Comparison of ENCODE assay signal across 17 mouse cellular contexts in genomic region chr5:53139566-53139965, GRCm38 (mm10).
DNase-seq lines count a peak whose midpoint lies in the region; ATAC-seq and TF ChIP-seq lines count a peak whose summit lies in the region.
"Had no signal": no experiment of that assay in that cellular context is flagged by ENCODE, and none has a peak within 500 bp of the region (broad histone marks: within the 10 kb centered on the region; RNA-seq: fewer than 3 reads in every experiment).

No protein-coding gene starts in this region.

- 23% methylated on average over 11 of the region's 11 CpGs for WGBS in heart, embryonic 16.5 days
- WGBS in midbrain, embryonic 15.5 days, result 30% methylated on average over 11 of the region's 11 CpGs
- WGBS in midbrain, postnatal 0 days, result 32% methylated on average over 11 of the region's 11 CpGs
- 9% methylated on average over 11 of the region's 11 CpGs for WGBS in forebrain, postnatal 0 days

- H3K4me2 ChIP-seq in heart, embryonic 16.5 days (ENCODE audit: low read depth, low read length), result peak overlapping the region; percentile 27
- H3K4me2 ChIP-seq in midbrain, embryonic 15.5 days, result 0 out of 2 replicates have a peak overlapping the region, but pooled peaks have one; percentile 5
- no peak overlapping the region for H3K4me2 ChIP-seq in midbrain, postnatal 0 days (ENCODE audit: low read depth, low read length, poor library complexity, severe bottlenecking)
- H3K4me2 ChIP-seq in forebrain, postnatal 0 days (ENCODE audit: low read depth), result no peak overlapping the region

- no peak; the same call in 1 of the 2 replicates for ATAC-seq in heart, embryonic 16.5 days (replicated peaks; ENCODE audit: extremely low read depth, insufficient read depth, low FRiP score)
- ATAC-seq in midbrain, embryonic 15.5 days (replicated peaks), result peak; percentile 40
- no peak for ATAC-seq in midbrain, postnatal 0 days (ENCODE audit: low FRiP score)
- peak; percentile 19; the same call in 1 of the 2 replicates for ATAC-seq in forebrain, postnatal 0 days
- ATAC-seq: activated CD4-positive, CD25-positive, alpha-beta regulatory T cell, adult 4 months; lung, postnatal 0 days had no signal

- H3K27me3 ChIP-seq in heart, embryonic 16.5 days (ENCODE audit: control insufficient read depth, insufficient read depth, low read length), result no peaks in the 10 kb centered on the region
- H3K27me3 ChIP-seq in midbrain, embryonic 15.5 days (replicated peaks), result no peaks in the 10 kb centered on the region
- H3K27me3 ChIP-seq in midbrain, postnatal 0 days (ENCODE audit: insufficient read depth, low read length), result no peaks in the 10 kb centered on the region
- no peaks in the 10 kb centered on the region for H3K27me3 ChIP-seq in forebrain, postnatal 0 days (ENCODE audit: insufficient read depth, low read length)

- no peaks in the 10 kb centered on the region for H3K36me3 ChIP-seq in heart, embryonic 16.5 days (ENCODE audit: control insufficient read depth, insufficient read depth)
- H3K36me3 ChIP-seq in midbrain, embryonic 15.5 days (replicated peaks), result no peaks in the 10 kb centered on the region
- H3K36me3 ChIP-seq in midbrain, postnatal 0 days (ENCODE audit: insufficient read depth, low read length), result 0 out of 2 replicates have a peak, but pooled peaks cover 2% of the 10 kb centered on the region
- no peaks in the 10 kb centered on the region; the same call in 1 of the 2 replicates for H3K36me3 ChIP-seq in forebrain, postnatal 0 days (ENCODE audit: insufficient read depth)

- peak; percentile 19 for DNase-seq in cerebellum, adult 8-10 months
- DNase-seq in cerebellum, adult 9-11 months, result no peak
- no peak for DNase-seq in heart, adult 18-20 months
- no peak for DNase-seq in midbrain, postnatal 0 days (ENCODE audit: low spot score)
- DNase-seq in forebrain, postnatal 0 days, result no peak
- no peak for DNase-seq in testis, postnatal 14 days (ENCODE audit: low spot score)
- DNase-seq: kidney, adult 8-10 months; kidney, postnatal 36 days; retina, postnatal 1 day; thymus, postnatal 4 days had no signal

- H3K27ac ChIP-seq in heart, embryonic 16.5 days (ENCODE audit: low read length), result peak overlapping the region; percentile 5; the same call in 1 of the 2 replicates
- 0 out of 2 replicates have a peak overlapping the region, but pooled peaks have one; percentile 13 for H3K27ac ChIP-seq in midbrain, embryonic 15.5 days
- H3K27ac ChIP-seq in midbrain, postnatal 0 days (ENCODE audit: low read depth, low read length), result no peak overlapping the region
- H3K27ac ChIP-seq in forebrain, postnatal 0 days (ENCODE audit: low read depth, low read length), result no peak overlapping the region
- H3K27ac ChIP-seq: liver, embryonic 14.5 days had no signal

- peak overlapping the region; percentile 64 for H3K9ac ChIP-seq in heart, embryonic 16.5 days (ENCODE audit: low read length)
- no peak overlapping the region for H3K9ac ChIP-seq in midbrain, embryonic 15.5 days
- H3K9ac ChIP-seq in midbrain, postnatal 0 days (replicated peaks; ENCODE audit: low read length, poor library complexity, severe bottlenecking), result no peak overlapping the region
- no peak overlapping the region for H3K9ac ChIP-seq in forebrain, postnatal 0 days
- H3K9ac ChIP-seq: liver, embryonic 14.5 days had no signal

- H3K9me3 ChIP-seq in heart, embryonic 16.5 days (replicated peaks; ENCODE audit: control insufficient read depth, low read length), result peaks cover 1% of the 10 kb centered on the region
- H3K9me3 ChIP-seq in midbrain, embryonic 15.5 days, result no peaks in the 10 kb centered on the region
- no peaks in the 10 kb centered on the region for H3K9me3 ChIP-seq in midbrain, postnatal 0 days (ENCODE audit: low read length)
- H3K9me3 ChIP-seq in forebrain, postnatal 0 days (ENCODE audit: low read length), result no peaks in the 10 kb centered on the region

- peaks cover 15% of the 10 kb centered on the region for H3K4me1 ChIP-seq in heart, embryonic 16.5 days (ENCODE audit: control insufficient read depth, insufficient read depth, low read length)
- peaks cover 7% of the 10 kb centered on the region; the same call in 1 of the 2 replicates for H3K4me1 ChIP-seq in midbrain, embryonic 15.5 days
- H3K4me1 ChIP-seq in midbrain, postnatal 0 days (ENCODE audit: insufficient read depth, low read length), result 0 out of 2 replicates have a peak, but pooled peaks cover 3% of the 10 kb centered on the region
- no peaks in the 10 kb centered on the region for H3K4me1 ChIP-seq in forebrain, postnatal 0 days (ENCODE audit: insufficient read depth)

- H3K4me3 ChIP-seq in heart, embryonic 16.5 days (ENCODE audit: low read length), result no peak overlapping the region
- H3K4me3 ChIP-seq in midbrain, embryonic 15.5 days, result no peak overlapping the region
- no peak overlapping the region for H3K4me3 ChIP-seq in midbrain, postnatal 0 days (ENCODE audit: low read depth, low read length)
- H3K4me3 ChIP-seq in forebrain, postnatal 0 days (ENCODE audit: low read depth, low read length), result no peak overlapping the region
- H3K4me3 ChIP-seq: erythroblast, embryonic 14.5 days; myocyte had no signal

- no peak for TF ChIP-seq CTCF in midbrain, postnatal 0 days (IDR thresholded peaks at IDR 0.05)
- no peak for TF ChIP-seq CTCF in forebrain, postnatal 0 days (IDR thresholded peaks at IDR 0.05; ENCODE audit: low read depth)

Comparison
In these comparisons a context has a peak if more than half of its experiments do, and no peak if none do; other contexts are left out.
1. ATAC-seq: peak in midbrain, embryonic 15.5 days (single experiment) and forebrain, postnatal 0 days (single experiment); none in heart, embryonic 16.5 days (single experiment) and midbrain, postnatal 0 days (single experiment).
2. H3K27ac ChIP-seq: peak in heart, embryonic 16.5 days (single experiment) and midbrain, embryonic 15.5 days (single experiment); none in midbrain, postnatal 0 days (single experiment) and forebrain, postnatal 0 days (single experiment).
3. H3K4me2 ChIP-seq: peak in heart, embryonic 16.5 days (single experiment) and midbrain, embryonic 15.5 days (single experiment); none in midbrain, postnatal 0 days (single experiment) and forebrain, postnatal 0 days (single experiment).